Mouse (Mus musculus): Measurements from ENCODE around the gene Ampd2.

DNA sequence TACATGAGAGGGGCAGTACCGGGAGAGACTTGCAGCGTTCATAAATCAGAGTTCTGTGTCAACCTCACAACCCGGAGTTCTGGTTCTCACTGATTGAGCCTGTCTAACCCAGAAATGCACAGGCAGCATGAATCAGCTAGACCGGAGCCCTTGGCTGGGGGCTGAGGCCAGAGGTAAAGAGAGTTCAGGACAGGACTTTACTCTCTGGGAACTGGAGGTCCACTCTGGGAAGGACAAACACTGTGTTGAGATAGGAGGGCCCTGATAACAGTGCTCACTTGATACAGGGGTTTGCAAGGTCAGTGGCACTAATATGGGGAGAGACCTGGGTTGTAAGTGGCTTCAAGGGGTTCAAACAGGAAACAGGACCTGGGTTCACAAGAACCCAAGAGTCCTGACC, 61.1 kb downstream of the Ampd2 start:
- TF ChIP-seq CTCF (IDR thresholded peaks at IDR 0.05) (no peak), POLR2A (IDR thresholded peaks at IDR 0.05; ENCODE audit: insufficient read depth, low read depth, low read length) (no peak)

Measured in heart, adult 2 months (tissue).